Mouse (Mus musculus): ENCODE results near the gene Ntm.
A peak's percentile ranks its signal among the peaks of the same experiment; 100 is the strongest.

Gene Ntm

GRCm38 (mm10) chr9:29652854-29653253 lies 310.1 kb downstream of the Ntm start:
- no peak for DNase-seq

- no peak for DNase-seq
These were observed 311.1 kb downstream of the Ntm start for GRCm38 (mm10) chr9:29651856-29652255.

- no peak for DNase-seq
These were observed 311.7 kb downstream of the Ntm start for GRCm38 (mm10) chr9:29651226-29651625.

DNA sequence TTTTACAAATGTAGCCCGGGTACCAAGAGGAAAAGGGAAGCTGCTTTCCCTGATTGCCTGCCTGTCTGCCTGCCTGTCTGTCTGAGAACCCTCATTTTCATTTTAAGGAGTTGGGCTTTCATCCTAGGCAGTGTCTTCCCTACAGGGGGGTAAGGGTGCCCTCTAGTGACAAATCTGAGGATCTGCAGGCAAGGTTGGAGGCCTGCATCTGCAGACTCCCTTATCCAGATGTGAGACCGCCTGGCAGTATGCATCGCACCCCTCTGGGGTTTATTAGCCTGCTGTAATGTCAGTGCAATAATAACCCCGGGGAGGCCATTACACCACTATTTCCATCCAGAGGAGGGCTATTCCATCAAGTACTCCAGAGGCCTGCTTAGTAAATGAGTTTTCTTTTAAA lies 312.3 kb downstream of the Ntm start:
- peak; percentile 10 to 22 for DNase-seq

DNA sequence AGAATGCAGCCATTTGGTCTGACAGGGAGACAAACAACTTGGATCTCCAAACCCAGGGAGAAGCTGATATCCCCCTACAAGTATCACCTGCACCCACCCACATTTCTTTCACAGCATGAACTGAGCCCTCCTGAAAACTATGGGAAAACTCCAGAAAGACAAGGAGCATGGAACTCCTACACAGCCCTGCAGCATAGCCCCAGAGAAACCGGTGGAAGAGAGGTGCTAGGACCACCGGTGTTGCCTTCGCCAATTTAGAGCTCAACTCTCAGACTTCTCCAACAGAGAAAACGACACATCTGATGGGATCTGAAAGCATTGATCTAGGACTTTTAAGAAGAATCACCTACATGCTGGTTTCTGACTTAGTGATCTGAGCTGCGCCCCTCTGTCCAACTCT lies 312.7 kb downstream of the Ntm start:
- DNase-seq, result no peak

- no peak for DNase-seq
These were observed 314.7 kb downstream of the Ntm start for GRCm38 (mm10) chr9:29648256-29648655.

DNA sequence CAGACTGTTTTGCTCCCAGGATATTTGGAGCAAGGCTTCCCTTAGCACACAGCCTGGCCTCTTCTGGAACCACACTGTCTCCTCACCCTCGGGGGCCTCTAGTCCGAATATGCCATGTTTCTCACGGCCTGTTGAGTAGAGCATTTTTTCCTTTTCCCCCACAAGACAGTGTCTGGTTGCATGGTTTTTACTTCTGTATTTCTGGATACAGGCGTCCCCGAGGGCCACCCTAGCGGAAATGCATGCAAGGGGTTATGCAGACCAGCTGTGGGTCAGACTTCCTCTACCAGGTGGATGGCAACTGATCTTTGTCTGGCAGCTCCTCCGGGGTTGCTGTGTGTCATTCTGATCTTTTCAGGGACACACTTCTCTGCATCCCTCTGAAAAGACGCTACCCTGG lies 315.2 kb downstream of the Ntm start:
- peak; percentile 6 to 8 for DNase-seq

- no peak for DNase-seq
These were observed 317.0 kb downstream of the Ntm start for GRCm38 (mm10) chr9:29645796-29646400.

DNA sequence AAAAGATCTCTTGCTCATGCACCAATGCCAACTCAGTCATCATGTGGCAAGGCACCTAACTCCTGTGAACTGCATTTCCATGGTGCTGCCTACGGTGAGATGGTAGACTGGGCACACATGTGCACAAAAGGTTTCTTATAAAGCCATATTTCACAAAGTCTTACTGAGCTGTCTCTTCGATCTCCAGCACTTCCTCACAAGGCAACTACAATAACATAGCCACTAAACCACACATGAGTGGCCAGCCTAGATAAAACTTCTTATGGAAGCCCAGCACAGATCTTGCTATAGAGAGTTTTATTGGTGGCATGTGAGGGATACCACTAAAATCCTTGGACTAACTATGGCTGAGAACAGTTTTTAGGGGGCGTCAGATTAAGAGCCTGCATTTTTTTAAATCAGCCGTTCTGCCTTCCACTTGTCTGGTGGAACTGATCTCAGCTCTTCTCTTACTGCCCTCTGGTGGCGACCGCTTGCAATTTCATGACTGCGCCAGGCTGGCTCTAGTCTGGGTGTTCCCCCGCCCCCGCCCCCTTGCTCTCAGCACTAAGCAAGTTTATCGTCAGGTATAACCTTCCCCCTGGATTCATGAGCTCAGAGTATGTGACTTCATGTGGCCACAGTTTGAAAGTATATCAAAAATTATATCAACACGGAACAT lies 319.8 kb downstream of the Ntm start:
- DNase-seq, result peak; percentile 33 to 44

DNA sequence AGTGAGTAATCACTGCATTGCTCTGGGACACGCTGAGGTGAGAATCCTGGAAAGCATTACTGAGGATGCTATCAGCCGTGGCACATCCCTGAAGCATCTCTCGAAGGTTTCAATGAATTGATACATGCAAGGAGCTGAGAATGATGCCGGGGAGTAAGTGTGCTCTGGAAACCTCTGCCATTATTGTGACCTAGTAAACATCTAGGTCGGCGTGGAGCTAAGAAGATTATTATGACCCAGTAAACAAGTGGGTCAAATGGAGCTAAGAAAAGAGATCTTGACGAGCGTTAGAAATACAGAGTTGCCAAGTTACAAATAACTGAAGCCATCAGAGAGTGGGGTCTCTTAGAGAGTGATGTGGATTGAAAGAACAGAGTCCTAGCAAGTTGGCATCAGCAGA lies 325.6 kb downstream of the Ntm start:
- DNase-seq, result no peak

DNA sequence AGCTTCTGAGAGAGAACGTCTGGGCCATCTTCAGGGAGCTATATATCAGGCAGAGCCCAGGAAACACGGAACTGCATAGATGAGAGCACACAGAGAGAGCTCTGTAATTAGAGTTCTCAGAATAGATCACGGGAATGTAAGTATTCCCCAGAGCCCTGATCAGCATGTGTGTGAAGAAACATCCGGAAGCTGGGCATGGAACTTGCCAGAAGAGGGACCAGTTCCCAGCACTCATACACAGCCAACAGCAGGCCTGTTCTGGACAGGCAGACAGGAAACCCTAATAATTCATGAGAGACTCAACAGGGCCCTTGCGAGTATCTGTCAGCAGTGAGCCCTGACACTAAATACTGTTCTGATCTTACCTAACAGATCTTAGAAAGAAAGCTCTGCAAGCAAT lies 345.8 kb downstream of the Ntm start:
- DNase-seq, result no peak

GRCm38 (mm10) chr9:29612020-29612612 lies 350.8 kb downstream of the Ntm start:
- DNase-seq, result no peak

GRCm38 (mm10) chr9:29610867-29611266 lies 352.1 kb downstream of the Ntm start:
- no peak for DNase-seq

DNA sequence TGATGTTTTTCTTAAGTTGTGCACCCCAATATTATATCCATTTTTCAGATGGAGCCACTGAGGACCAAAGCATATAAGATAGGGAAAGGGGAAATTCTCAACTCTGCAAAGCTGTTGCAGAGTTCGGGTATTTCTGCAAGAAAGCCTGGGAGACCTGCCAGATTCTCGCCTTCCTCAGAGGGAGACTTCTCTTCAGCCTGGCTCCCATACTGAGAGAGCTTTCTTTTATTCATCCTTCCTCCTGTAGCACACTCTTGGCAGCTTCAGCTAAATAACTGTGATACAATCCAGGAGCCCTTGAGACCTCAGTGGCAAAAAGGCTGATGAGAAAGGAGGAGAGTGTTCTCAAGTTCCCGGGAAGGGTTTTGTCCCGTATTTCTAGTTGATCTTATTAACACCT lies 365.3 kb downstream of the Ntm start:
- DNase-seq, result no peak

DNA sequence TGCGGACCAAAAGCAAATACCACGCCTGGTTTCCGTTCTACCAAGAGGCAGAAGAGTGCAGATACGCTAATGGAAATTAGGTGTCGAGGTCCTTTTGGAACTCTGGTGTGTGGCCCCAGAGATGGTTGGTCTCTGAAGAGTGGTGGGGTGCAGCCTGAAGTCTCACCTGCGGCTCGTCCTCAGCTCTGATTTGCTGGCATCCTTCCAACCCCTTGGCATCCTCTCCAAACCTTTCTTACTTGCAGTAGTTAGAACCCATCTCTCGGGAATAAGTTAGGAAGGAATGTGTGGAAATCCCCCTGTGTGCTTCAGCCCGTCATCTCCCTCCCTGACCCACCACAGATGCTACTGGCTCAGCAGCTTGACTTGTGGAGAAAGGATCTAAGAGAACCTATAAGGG lies 367.6 kb downstream of the Ntm start:
- DNase-seq, result no peak

DNA sequence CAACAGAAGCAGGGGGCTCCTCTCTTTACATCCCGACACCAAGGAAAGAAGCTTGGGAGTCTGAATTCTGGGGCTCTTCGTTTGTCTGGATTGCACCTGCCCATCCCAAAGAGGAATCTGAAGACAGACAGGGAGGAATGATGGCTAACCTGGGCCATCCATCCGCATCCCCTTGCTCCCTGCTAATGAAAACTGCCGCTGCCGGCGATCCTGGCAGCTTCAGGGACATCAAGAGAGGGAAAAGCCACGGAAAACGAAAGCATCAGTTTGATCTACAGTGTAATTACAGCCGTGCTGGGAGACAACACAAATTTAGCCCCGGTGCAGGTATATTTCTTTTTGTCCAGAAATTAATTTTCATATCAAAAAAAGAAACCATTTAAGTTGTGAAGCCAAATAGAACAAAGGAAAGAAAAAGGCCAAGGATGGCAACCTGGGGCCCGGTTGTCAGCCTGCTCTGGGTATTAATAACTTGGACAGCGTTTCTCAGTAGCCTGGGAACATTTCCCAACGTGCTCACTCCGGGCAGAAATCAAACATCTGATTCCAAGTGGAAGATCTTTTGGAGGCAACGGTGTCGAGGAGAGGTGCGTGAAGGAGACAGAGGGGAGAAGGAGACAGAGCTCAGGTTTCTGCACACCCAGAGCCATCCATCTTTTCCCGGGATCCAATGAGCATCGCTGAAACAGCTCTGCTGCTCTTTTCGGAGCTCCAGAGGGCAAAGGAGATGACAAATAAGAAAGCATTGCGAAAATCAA lies 368.2 kb downstream of the Ntm start:
- no peak for DNase-seq

GRCm38 (mm10) chr9:29587376-29587775 lies 375.6 kb downstream of the Ntm start:
- DNase-seq, result no peak

GRCm38 (mm10) chr9:29586381-29586770 lies 376.6 kb downstream of the Ntm start:
- no peak for DNase-seq

DNA sequence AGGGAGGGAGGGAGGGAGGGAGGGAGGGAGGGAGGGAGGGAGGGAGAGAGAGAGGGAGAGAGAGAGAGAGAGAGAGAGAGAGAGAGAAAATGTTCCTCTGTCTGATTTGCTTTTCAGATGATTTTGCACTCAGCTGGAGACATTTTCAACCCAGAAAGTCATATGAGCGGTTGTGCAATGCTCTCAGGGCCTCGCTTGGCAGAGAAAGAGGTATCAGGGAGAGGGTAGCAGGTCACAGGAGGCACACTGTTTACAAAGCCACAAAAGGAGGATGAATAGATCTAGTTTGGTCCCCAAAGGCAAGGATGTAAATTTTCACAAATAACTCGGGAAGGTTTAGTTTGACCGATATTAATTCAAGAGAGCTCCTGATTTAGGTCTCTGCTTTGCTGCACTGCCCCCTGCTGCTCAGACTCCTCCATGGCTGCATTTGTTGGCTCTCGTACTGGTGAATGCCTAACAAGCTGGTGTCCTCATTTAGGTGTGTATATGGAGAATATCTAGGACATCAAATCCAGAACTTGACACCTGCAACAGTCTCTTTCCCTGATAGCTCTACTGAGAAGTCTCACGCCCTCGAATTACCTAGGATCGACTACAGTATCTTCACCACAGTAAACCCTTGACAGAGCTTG lies 377.1 kb downstream of the Ntm start:
- no peak for DNase-seq

- DNase-seq, result no peak
These were observed 384.7 kb downstream of the Ntm start for GRCm38 (mm10) chr9:29578226-29578625.

- no peak for DNase-seq
These were observed 386.8 kb downstream of the Ntm start for GRCm38 (mm10) chr9:29576051-29576533.

DNA sequence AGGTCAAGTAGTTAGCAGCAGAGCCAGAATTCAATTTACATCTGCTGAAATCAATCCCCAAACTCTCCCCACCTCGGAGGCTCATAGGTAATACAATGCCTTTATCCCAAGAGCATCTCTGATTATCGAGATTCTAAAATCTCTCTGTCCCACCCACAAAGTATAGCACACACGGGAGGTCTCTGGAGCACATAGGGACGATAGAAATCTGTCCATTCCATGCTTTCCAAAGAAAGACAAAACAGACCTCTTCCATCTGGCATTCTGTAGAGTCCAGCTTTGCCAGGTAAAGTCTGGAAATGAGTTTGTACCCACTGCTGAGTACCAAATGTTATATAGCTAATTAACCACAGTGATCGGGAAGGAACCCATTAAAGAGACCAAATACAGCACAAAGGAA lies 388.4 kb downstream of the Ntm start:
- no peak for DNase-seq

DNA sequence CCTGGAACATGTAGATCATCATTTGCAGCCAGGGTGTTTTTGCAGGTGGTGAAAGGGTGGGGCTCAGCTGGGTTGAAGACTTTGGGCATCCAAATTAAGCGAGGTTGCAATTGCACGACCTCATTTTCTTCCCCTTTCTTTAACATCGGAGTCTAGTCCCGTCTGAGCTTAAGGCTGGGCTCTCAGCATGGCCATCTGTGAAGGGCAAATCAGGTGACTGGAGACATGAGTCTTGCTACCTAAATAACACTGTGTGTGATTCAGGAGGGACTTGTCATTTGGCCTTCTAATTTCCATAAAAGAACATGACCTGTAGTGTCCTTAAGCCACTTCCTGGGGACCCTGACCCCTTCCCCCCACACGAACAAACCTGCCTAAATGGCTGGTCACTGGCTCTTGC lies 394.4 kb downstream of the Ntm start:
- no peak for DNase-seq

Measured in B cell, adult 2 months (primary cell).